Mouse (Mus musculus) small intestine, adult 2 months (tissue): ENCODE results near the gene Nfyb.

Experiments used
- CTCF ChIP-seq: fragments of 200-500 bp; IDR thresholded peaks from 2 replicates; pipeline ENCODE4 v1.5.1; 2012; ENCODE audit warnings: low read depth, mild to moderate bottlenecking, control low read depth, inconsistent platforms, low read length, moderate library complexity, mixed read lengths; ENCODE audit not compliant: insufficient replicate concordance, insufficient read length; ENCODE audit errors: extremely low read depth
- POLR2A ChIP-seq: fragments of 200-500 bp; IDR thresholded peaks from 2 replicates; pipeline ENCODE4 v1.6.1; 2012; ENCODE audit warnings: low read depth, mild to moderate bottlenecking, control low read depth, inconsistent platforms, low read length, moderate library complexity

- TF ChIP-seq POLR2A (no peak), CTCF (no peak)
These were observed 28.4 kb upstream of the Nfyb start for GRCm38 (mm10) chr10:82792311-82792710.
